Mouse (Mus musculus): ENCODE measurements around the gene Hivep2.

- TF ChIP-seq POLR2A (IDR thresholded peaks at IDR 0.05; ENCODE audit: low read depth, low read length) (no peak), CTCF (IDR thresholded peaks at IDR 0.05; ENCODE audit: extremely low read depth, insufficient read depth, insufficient read length, insufficient replicate concordance) (no peak)
These were observed 54.4 kb downstream of the Hivep2 start for GRCm38 (mm10) chr10:14020253-14020652.

Data from spleen, adult 2 months (tissue).